Mouse (Mus musculus) forebrain, embryonic 15.5 days (tissue): ENCODE results near the gene Rps16. TPM values are rescaled to one million over a fixed set of nuclear protein-coding genes. Genes with fewer than 3 reads are reported as not detected.

ENCODE experiments used
- ATAC-seq: fragments of 200-750 bp; cut with Nextera tagmentation; replicated peaks from 2 replicates; pipeline ENCODE4 v1.8.0; 2017; ENCODE audit warnings: mild to moderate bottlenecking, moderate TSS enrichment, moderate library complexity
- H3K27ac ChIP-seq: fragments of 300-500 bp; sonication (generic); replicated peaks from 2 replicates; pipeline ENCODE4 v1.5.1; 2015; ENCODE audit warnings: mild to moderate bottlenecking, inconsistent platforms
- H3K27me3 ChIP-seq: fragments of 300-500 bp; sonication (generic); 2 replicates; pipeline ENCODE4 v1.6.1; 2015; ENCODE audit warnings: inconsistent platforms
- H3K36me3 ChIP-seq: fragments of 300-500 bp; sonication (generic); 2 replicates; pipeline ENCODE4 v1.6.1; 2015; ENCODE audit warnings: mild to moderate bottlenecking, inconsistent platforms
- H3K4me1 ChIP-seq: fragments of 300-500 bp; sonication (generic); 2 replicates; pipeline ENCODE4 v1.6.1; 2015; ENCODE audit warnings: inconsistent platforms
- H3K4me2 ChIP-seq: fragments of 300-500 bp; sonication (generic); replicated peaks from 2 replicates; pipeline ENCODE4 v1.6.1; 2015; ENCODE audit warnings: mild to moderate bottlenecking, inconsistent platforms
- H3K4me3 ChIP-seq: fragments of 300-500 bp; sonication (generic); 2 replicates; pipeline ENCODE4 v1.5.1; 2015; ENCODE audit warnings: mild to moderate bottlenecking, inconsistent platforms
- H3K9ac ChIP-seq: fragments of 300-500 bp; sonication (generic); replicated peaks from 2 replicates; pipeline ENCODE4 v1.6.1; 2015; ENCODE audit warnings: mild to moderate bottlenecking, inconsistent platforms
- H3K9me3 ChIP-seq: fragments of 300-500 bp; sonication (generic); 2 replicates; pipeline ENCODE4 v1.6.1; 2016; ENCODE audit warnings: inconsistent platforms
- WGBS: fragments of 180-500 bp; shearing (Covaris S2); methylation state at CpG from one replicate; pipeline ENCODE4 v1.1.7; 2015; ENCODE audit warnings: mixed read lengths; 5-methylcytosine and 5-hydroxymethylcytosine counted together
- polyA plus RNA-seq: library from polyadenylated mRNA; unstranded; fragments of >200 nt; fragmentation: Nextera tagmentation; extraction: Ambion mirVana; gene quantifications from 2 replicates; pipeline ENCODE4 v1.2.1, GENCODE M21; 2015

Rps16 gene
- polyA plus RNA-seq, 1 experiment from 2014 or later = 514 TPM

DNA sequence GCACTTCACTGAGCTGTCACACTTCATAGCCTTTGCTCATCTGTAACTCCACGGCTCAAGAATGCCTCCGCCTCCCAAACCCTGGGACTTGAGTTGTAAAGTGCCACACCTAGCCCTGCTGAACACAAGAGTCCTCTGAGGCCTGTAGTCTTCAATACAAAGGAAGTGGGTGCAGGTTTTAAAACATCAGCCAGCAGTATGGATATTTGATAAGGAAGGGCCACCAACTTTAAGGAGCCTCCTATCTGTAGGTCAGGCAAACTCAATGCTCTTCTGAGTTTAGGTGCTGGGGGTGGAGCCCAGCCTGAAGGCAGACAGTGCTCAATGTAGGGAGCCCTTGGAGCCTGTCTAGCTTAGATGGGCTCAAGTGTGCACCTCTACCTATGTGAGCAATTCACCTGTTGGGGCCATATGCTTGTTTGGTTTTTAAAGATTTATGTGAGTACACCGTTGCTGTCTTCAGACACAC, 3.7 kb downstream of the Rps16 start:
- Histone ChIP-seq H3K27ac (no peak overlapping the region), H3K27me3 (no peaks in the 10 kb centered on the region), H3K4me2 (no peak overlapping the region), H3K9me3 (no peaks in the 10 kb centered on the region), H3K36me3 (peaks cover 34% of the 10 kb centered on the region), H3K9ac (no peak overlapping the region), H3K4me1 (peaks cover 22% of the 10 kb centered on the region), H3K4me3 (no peak overlapping the region)
- WGBS = 92% methylated on average over 3 of the region's 3 CpGs
- no peak for ATAC-seq

DNA sequence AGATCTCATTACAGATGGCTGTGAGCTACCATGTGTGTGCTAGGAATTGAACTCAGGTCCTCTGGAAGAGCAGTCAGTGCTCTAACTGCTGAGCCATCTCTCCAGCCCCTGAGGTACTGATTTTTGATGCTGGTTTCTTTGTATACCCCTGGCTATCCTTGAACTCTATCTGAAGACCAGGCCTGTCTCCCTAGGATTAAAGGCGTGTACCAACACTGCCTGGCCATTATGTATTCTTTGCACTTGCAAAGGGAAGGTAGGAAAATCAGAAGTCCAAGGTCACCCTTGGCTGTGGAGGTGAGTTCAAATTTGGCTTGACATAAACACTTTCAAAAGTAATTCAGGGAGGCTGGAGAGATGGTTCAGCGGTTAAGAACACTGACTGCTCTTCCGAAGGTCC, 4.1 kb downstream of the Rps16 start:
- Histone ChIP-seq H3K36me3 (peaks cover 38% of the 10 kb centered on the region), H3K27me3 (no peaks in the 10 kb centered on the region), H3K4me3 (no peak overlapping the region), H3K4me2 (no peak overlapping the region), H3K4me1 (peaks cover 21% of the 10 kb centered on the region), H3K9me3 (no peaks in the 10 kb centered on the region), H3K27ac (no peak overlapping the region), H3K9ac (no peak overlapping the region)
- no peak for ATAC-seq
- WGBS = 86% methylated on average over 3 of the region's 3 CpGs

DNA sequence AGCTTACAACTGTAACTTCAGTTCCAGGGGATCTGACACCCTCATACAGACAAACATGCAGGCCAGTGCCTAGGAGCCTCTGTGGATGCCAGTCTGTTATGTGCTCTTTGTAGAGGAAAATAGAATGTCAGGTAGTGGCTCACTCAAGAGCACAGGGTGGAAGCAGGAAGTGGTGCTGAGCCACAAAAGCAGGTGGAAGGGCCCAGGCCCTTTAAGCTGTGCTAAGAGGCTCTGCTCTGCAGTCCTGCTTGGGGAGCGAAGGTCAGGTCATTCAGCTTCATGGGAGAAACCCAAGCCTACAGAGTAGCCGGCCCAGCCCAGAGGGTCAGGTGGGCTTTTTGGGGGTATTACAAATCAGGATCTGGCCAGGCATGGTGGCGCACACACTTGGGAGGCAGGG, 4.8 kb downstream of the Rps16 start:
- 94% methylated on average over 3 of the region's 3 CpGs for WGBS
- no peak overlapping the region for H3K9ac ChIP-seq
- peaks cover 45% of the 10 kb centered on the region for H3K36me3 ChIP-seq
- H3K27ac ChIP-seq = no peak overlapping the region
- H3K4me2 ChIP-seq = no peak overlapping the region
- no peaks in the 10 kb centered on the region for H3K9me3 ChIP-seq
- H3K4me1 ChIP-seq = peaks cover 16% of the 10 kb centered on the region
- H3K27me3 ChIP-seq = no peaks in the 10 kb centered on the region
- no peak for ATAC-seq
- H3K4me3 ChIP-seq = no peak overlapping the region

DNA sequence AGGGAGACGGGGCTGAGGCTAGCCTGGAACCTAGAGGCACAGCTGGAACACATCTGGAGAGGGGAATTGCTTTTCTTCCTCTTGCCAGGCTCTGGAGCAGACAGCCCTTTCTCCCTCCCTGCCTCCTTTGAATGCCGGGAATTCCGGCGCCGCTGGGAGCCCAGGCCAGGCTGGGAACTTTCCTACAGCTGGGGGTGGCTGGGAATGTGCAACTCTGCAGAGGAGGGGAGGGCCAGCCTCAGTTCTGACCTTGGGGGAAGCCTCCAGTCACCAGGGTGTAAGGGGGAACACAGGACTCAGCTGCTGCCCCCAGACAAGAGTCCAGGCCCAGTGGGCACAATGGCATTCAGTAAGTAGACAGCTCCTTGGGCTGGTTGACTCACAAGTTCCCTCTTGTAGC, 6.5 kb downstream of the Rps16 start:
- H3K36me3 ChIP-seq = peaks cover 59% of the 10 kb centered on the region
- no peaks in the 10 kb centered on the region for H3K27me3 ChIP-seq
- peaks cover 7% of the 10 kb centered on the region for H3K4me1 ChIP-seq
- H3K27ac ChIP-seq = peak overlapping the region; percentile 17; the same call in 1 of the 2 replicates
- H3K9me3 ChIP-seq = no peaks in the 10 kb centered on the region
- WGBS = 4% methylated on average over 5 of the region's 5 CpGs
- no peak overlapping the region for H3K4me3 ChIP-seq
- no peak overlapping the region for H3K9ac ChIP-seq
- no peak for ATAC-seq
- H3K4me2 ChIP-seq = no peak overlapping the region

DNA sequence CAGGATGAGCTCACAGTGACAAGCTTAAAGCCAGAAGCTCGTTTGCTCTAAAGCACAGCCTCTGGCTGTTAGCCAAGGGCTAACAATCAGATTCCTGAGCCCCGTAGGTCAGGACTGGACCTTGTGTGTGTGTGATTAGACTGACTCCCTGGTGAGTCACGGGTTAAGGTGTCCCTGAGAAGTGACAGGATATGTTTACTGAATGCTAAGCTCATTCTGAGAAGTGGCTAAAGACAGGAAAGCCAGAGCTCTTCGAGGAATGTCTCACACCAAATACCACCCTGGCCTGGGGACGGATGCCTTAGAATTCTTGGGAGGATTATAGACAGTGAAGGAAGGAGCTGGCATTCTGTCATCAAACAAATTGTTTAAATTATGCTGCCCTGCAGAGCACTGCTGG, 7.5 kb downstream of the Rps16 start:
- Histone ChIP-seq H3K4me2 (no peak overlapping the region), H3K4me3 (no peak overlapping the region), H3K36me3 (peaks cover 56% of the 10 kb centered on the region), H3K9ac (no peak overlapping the region), H3K27ac (no peak overlapping the region; the same call in 1 of the 2 replicates), H3K4me1 (peaks cover 4% of the 10 kb centered on the region; the same call in 1 of the 2 replicates), H3K9me3 (no peaks in the 10 kb centered on the region), H3K27me3 (no peaks in the 10 kb centered on the region)
- WGBS = 0% methylated on average over 5 of the region's 5 CpGs
- no peak for ATAC-seq

DNA sequence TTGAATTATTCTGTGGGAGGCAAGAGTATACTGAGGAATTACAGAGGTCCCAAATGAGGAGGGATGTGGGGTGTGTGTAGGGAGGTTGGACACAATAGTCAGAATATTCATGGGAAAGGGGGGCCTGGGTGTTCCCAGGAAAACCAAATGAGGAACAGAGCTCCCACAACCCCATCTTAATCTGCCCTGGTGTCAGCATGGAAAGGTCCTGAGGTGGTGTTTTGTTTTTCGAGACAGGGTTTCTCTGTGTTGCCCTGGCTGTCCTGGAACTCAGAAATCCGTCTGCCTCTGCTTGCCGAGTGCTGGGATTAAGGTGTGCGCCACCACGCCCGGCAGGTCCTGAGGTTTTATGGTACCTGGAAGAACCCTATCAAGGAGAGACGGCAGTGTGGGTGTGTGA, 8.0 kb downstream of the Rps16 start:
- no peak overlapping the region; the same call in 1 of the 2 replicates for H3K27ac ChIP-seq
- 45% methylated on average over 7 of the region's 7 CpGs for WGBS
- peaks cover 4% of the 10 kb centered on the region; the same call in 1 of the 2 replicates for H3K4me1 ChIP-seq
- peaks cover 53% of the 10 kb centered on the region for H3K36me3 ChIP-seq
- ATAC-seq = no peak
- no peaks in the 10 kb centered on the region for H3K9me3 ChIP-seq
- H3K27me3 ChIP-seq = no peaks in the 10 kb centered on the region
- no peak overlapping the region for H3K4me2 ChIP-seq
- no peak overlapping the region for H3K9ac ChIP-seq
- no peak overlapping the region for H3K4me3 ChIP-seq

DNA sequence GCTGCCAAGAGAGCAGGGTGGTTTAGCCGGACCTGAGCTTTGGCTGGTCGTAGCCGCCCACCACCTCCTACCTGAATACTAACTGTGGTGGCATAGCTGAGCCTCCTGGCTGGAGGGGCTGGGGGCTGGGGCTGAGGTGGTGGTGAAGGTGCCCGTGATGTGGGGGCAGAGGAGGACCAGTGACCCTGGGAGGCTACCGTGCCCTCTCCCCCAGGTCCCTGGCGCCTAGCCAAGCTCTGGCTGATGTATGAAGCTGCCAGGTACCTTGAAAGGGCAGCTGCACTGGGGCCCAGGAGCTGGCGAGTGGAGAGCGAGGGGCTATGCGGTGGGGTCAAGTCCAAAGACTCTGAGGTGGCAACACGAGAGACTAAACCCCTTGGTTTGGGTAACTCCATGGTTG, 9.4 kb downstream of the Rps16 start:
- H3K27me3 ChIP-seq = no peaks in the 10 kb centered on the region
- H3K9ac ChIP-seq = no peak overlapping the region
- 92% methylated on average over 10 of the region's 10 CpGs for WGBS
- no peak overlapping the region for H3K4me3 ChIP-seq
- no peak overlapping the region for H3K4me2 ChIP-seq
- H3K9me3 ChIP-seq = no peaks in the 10 kb centered on the region
- no peak overlapping the region for H3K27ac ChIP-seq
- H3K36me3 ChIP-seq = peaks cover 53% of the 10 kb centered on the region
- H3K4me1 ChIP-seq = peaks cover 4% of the 10 kb centered on the region; the same call in 1 of the 2 replicates
- no peak for ATAC-seq

DNA sequence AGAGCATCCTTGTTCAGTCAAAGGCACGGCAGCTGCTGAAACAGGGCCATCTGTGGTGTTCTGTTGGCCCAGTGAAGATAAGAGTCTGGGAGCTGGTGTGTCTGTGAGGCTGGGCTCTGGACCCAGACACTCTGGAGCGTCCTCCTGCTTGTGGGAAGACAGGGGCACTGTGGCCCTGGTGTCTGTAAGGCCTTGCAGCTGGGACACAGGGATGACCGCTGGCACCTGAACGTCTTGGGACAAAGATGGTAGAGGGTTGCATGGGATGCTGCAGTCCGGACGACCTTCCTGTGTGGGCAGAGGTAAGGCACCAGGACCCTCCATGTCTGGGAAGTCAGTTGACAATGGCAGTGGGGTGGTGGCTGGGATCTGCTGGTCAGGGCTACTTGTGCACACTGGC, 9.8 kb downstream of the Rps16 start:
- Histone ChIP-seq H3K27me3 (no peaks in the 10 kb centered on the region), H3K4me2 (no peak overlapping the region), H3K4me3 (no peak overlapping the region), H3K36me3 (peaks cover 55% of the 10 kb centered on the region), H3K9me3 (no peaks in the 10 kb centered on the region), H3K9ac (no peak overlapping the region), H3K4me1 (peaks cover 4% of the 10 kb centered on the region; the same call in 1 of the 2 replicates), H3K27ac (no peak overlapping the region)
- ATAC-seq = no peak
- WGBS = 90% methylated on average over 6 of the region's 6 CpGs

DNA sequence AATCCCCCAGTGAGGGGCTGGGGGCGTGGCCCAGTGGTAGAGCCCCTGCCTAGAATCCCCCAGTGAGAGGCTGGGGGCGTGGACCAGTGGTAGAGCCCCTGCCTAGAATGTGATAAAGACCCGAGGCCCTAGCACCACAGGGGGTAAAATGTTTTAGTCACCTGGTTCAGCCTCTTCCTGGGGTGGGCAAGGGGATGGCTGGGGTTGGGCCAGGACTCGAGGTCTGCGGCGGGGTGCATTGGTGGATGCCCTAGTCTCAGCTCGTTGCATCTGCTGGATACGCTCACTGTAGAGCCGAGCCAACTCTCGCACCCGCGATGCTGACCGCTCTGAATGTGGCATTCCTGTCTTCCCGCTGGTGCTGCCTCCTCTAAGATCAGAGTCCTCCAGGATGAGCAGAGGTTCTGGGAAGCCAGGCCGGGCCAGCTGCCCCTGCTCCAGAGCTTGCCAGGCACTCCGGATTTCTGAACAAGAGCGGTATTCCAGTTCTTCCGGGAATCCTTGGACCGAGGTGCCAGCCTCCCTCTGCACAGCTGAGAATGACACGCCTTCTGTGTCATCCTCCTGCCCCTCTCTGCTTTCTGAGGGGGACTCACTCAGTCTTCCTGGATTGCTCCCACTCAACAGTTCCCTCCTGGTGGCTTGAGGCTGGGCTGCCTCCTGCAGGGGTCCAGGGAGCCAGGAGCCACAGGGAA, 11.3 kb downstream of the Rps16 start:
- 96% methylated on average over 20 of the region's 20 CpGs for WGBS
- H3K4me3 ChIP-seq = no peak overlapping the region
- no peaks in the 10 kb centered on the region for H3K27me3 ChIP-seq
- no peak for ATAC-seq
- H3K4me1 ChIP-seq = peaks cover 4% of the 10 kb centered on the region; the same call in 1 of the 2 replicates
- no peak overlapping the region for H3K9ac ChIP-seq
- H3K9me3 ChIP-seq = no peaks in the 10 kb centered on the region
- peaks cover 57% of the 10 kb centered on the region for H3K36me3 ChIP-seq
- H3K27ac ChIP-seq = no peak overlapping the region
- no peak overlapping the region for H3K4me2 ChIP-seq

DNA sequence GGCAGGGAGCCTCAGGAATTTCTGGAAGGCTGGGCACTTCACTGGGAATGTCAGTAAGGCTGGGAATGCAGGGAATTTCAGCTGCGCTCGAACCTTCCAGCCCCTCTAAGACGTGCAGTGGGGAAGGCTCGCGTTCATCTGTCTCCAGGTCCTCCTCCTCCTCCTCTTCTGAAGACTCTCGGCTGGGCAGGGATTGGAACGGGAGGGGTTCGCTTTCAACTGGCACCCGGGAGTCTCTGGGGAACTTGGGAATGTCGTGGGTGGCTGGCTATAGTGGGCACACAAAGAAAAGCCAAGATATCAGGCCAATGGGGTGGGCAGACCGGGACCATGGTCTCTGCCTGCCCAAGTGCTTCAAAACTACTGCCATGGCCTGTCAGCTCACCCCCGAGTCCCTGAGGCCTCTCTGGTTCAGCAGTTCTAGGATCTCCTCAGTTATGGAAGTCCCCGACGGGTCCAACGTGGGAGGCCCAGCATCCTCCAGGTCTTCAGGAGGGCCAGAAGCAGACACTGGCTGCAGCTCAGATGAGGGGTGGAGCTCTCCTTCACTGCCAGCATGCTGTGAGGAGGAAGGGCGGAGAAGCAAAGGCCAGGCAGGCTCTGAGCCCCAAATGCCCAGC, 12.1 kb downstream of the Rps16 start:
- Histone ChIP-seq H3K4me3 (no peak overlapping the region), H3K9me3 (no peaks in the 10 kb centered on the region), H3K4me2 (no peak overlapping the region), H3K27ac (no peak overlapping the region), H3K27me3 (no peaks in the 10 kb centered on the region), H3K9ac (no peak overlapping the region), H3K36me3 (peaks cover 65% of the 10 kb centered on the region), H3K4me1 (peaks cover 4% of the 10 kb centered on the region; the same call in 1 of the 2 replicates)
- ATAC-seq = no peak
- WGBS = 91% methylated on average over 16 of the region's 16 CpGs

DNA sequence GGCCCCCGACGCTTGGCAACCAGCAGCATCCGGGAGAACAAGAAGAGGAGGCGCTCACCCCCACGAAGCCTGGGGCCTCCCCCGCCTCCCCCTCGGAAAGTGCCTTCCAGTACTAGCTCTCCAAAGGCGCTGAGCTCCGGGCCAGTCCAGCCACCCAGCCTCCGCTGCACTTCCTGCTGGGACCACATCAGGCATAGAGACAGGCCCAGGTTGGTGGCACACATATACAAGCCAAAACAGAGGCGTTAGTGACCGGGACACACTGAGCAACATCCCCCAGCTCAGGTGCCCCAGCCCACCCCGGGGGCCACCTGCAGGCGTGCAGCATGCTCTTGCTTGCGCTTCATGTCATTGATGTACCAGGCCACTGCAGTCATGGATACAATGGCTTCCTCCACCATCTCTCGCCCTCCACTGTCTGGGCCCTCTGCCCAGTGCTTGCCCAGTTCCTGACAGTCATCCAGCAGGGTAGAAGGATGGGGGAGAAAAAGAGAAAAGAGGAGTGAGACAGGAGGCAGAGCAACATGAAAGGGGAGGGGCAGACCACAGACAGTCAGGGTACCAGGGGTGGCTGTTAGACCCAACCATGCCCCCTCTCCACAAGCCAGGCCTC, 17.3 kb downstream of the Rps16 start:
- Histone ChIP-seq H3K9ac (0 out of 2 replicates have a peak overlapping the region, but pooled peaks have one; percentile 7), H3K9me3 (no peaks in the 10 kb centered on the region), H3K27ac (no peak overlapping the region), H3K4me1 (peaks cover 27% of the 10 kb centered on the region), H3K36me3 (peaks cover 51% of the 10 kb centered on the region), H3K4me2 (no peak overlapping the region), H3K4me3 (no peak overlapping the region), H3K27me3 (no peaks in the 10 kb centered on the region)
- WGBS = 90% methylated on average over 16 of the region's 16 CpGs
- ATAC-seq = no peak

DNA sequence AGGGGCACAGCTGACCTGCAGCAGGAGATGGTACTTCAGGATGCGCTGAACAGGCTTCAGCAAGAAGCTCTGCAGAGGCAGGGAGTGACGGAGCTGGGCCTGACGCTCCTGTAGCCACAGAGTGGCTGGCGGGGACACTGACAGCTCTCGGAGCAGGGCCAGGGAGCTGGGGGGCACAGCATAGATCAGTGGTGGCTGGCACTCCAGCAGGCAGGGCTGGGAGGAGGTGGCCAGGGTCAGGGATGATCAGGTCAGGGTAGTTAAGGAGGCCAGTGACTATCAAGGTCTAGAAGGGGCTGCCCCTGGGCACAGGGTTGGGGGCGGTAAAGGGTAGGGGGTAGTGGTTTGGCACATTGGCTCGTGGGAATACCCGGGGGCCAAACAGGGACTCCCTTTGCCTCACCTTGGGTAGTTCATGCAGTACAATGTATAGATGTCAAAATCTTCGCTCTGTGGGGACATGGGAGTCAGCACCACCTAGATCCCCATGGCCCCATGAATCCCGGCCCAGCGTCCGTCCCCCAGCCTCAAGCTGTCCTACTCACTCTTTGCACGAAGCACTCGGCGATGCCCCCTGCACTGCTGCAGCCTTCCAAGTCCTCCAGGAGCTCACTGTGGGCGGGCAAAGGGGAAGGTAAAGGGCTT, 17.9 kb downstream of the Rps16 start:
- peaks cover 49% of the 10 kb centered on the region for H3K36me3 ChIP-seq
- H3K4me3 ChIP-seq = no peak overlapping the region
- H3K9ac ChIP-seq = no peak overlapping the region
- no peaks in the 10 kb centered on the region for H3K9me3 ChIP-seq
- no peak overlapping the region for H3K27ac ChIP-seq
- no peaks in the 10 kb centered on the region for H3K27me3 ChIP-seq
- H3K4me2 ChIP-seq = no peak overlapping the region
- ATAC-seq = no peak
- H3K4me1 ChIP-seq = peaks cover 31% of the 10 kb centered on the region
- WGBS = 96% methylated on average over 16 of the region's 16 CpGs
